14 mouse cellular contexts compared by ENCODE assay signal in genomic region chr13:98902366-98903025, GRCm38 (mm10). TPM values are rescaled to one million over a fixed set of nuclear protein-coding genes. Genes with fewer than 3 reads are reported as not detected.
A peak's percentile ranks its signal among the peaks of the same experiment; 100 is the strongest.
DNase-seq lines count a peak whose midpoint lies in the region; ATAC-seq and TF ChIP-seq lines count a peak whose summit lies in the region.
"Had no signal": no experiment of that assay in that cellular context is flagged by ENCODE, and none has a peak within 500 bp of the region (broad histone marks: within the 10 kb centered on the region; RNA-seq: fewer than 3 reads in every experiment).

No protein-coding gene starts in this region.

- 0 out of 2 replicates have a peak, but pooled peaks have one; percentile 39 for ATAC-seq in hindbrain, embryonic 15.5 days (ENCODE audit: low FRiP score, low read depth)
- no peak for ATAC-seq in hindbrain, embryonic 14.5 days (ENCODE audit: low FRiP score)
- peak; percentile 84 for ATAC-seq in megakaryocyte, adult 5-6 weeks (ENCODE audit: poor library complexity, severe bottlenecking)
- no peak for ATAC-seq in midbrain, embryonic 13.5 days

- peaks cover 13% of the 10 kb centered on the region; the same call in 1 of the 2 replicates for H3K36me3 ChIP-seq in hindbrain, embryonic 15.5 days
- H3K36me3 ChIP-seq in hindbrain, embryonic 14.5 days (replicated peaks; ENCODE audit: control insufficient read depth, insufficient read depth), result peaks cover 11% of the 10 kb centered on the region; the same call in 1 of the 2 replicates
- H3K36me3 ChIP-seq in midbrain, embryonic 13.5 days, result peaks cover 32% of the 10 kb centered on the region

- H3K4me1 ChIP-seq in hindbrain, embryonic 15.5 days (replicated peaks), result peaks cover 3% of the 10 kb centered on the region
- no peaks in the 10 kb centered on the region for H3K4me1 ChIP-seq in hindbrain, embryonic 14.5 days (replicated peaks; ENCODE audit: control insufficient read depth, insufficient read depth, low read length)
- peaks cover 23% of the 10 kb centered on the region for H3K4me1 ChIP-seq in bone marrow macrophage, adult 2 months (ENCODE audit: control insufficient read depth, insufficient read depth, low read length)
- H3K4me1 ChIP-seq in midbrain, embryonic 13.5 days (replicated peaks), result 0 out of 2 replicates have a peak, but pooled peaks cover 3% of the 10 kb centered on the region

- TF ChIP-seq CTCF in bone marrow macrophage, adult 2 months (IDR thresholded peaks at IDR 0.05; ENCODE audit: low read depth, low read length), result no peak

- DNase-seq in hindbrain, embryonic 14.5 days (ENCODE audit: low spot score), result no peak
- DNase-seq in thymus, postnatal 10 days (ENCODE audit: low spot score in 2 of 2), result peak; percentile 17 to 32
- DNase-seq in layer of hippocampus, adult 11-12 months (ENCODE audit: low spot score), result no peak
- DNase-seq in gastrocnemius, postnatal 10 days, result no peak
- DNase-seq: heart, adult 18-20 months; heart, postnatal 14 days; lung, postnatal 14 days had no signal

- H3K9me3 ChIP-seq in hindbrain, embryonic 15.5 days, result no peaks in the 10 kb centered on the region
- H3K9me3 ChIP-seq in hindbrain, embryonic 14.5 days (ENCODE audit: control insufficient read depth, low read length), result no peaks in the 10 kb centered on the region
- 0 out of 2 replicates have a peak, but pooled peaks cover 10% of the 10 kb centered on the region for H3K9me3 ChIP-seq in midbrain, embryonic 13.5 days

- no peak overlapping the region for H3K27ac ChIP-seq in hindbrain, embryonic 15.5 days (replicated peaks)
- H3K27ac ChIP-seq in hindbrain, embryonic 14.5 days, result no peak overlapping the region
- H3K27ac ChIP-seq in bone marrow macrophage, adult 2 months (ENCODE audit: insufficient read depth, low read depth, low read length), result 0 out of 2 replicates have a peak overlapping the region, but pooled peaks have one; percentile 3
- H3K27ac ChIP-seq in midbrain, embryonic 13.5 days, result no peak overlapping the region
- H3K27ac ChIP-seq: kidney, postnatal 0 days; liver, embryonic 14.5 days had no signal

- WGBS in hindbrain, embryonic 15.5 days, result 91% methylated on average over 8 of the region's 8 CpGs
- 98% methylated on average over 8 of the region's 8 CpGs for WGBS in hindbrain, embryonic 14.5 days
- WGBS in midbrain, embryonic 13.5 days, result 97% methylated on average over 8 of the region's 8 CpGs

- H3K27me3 ChIP-seq in hindbrain, embryonic 15.5 days, result no peaks in the 10 kb centered on the region
- H3K27me3 ChIP-seq in hindbrain, embryonic 14.5 days (ENCODE audit: control insufficient read depth, insufficient read depth, low read length), result no peaks in the 10 kb centered on the region
- no peaks in the 10 kb centered on the region for H3K27me3 ChIP-seq in midbrain, embryonic 13.5 days
- H3K27me3 ChIP-seq: CH12.LX had no signal

- no peak overlapping the region for H3K4me3 ChIP-seq in hindbrain, embryonic 15.5 days
- H3K4me3 ChIP-seq in hindbrain, embryonic 14.5 days (replicated peaks; ENCODE audit: low read length), result no peak overlapping the region
- H3K4me3 ChIP-seq in bone marrow macrophage, adult 2 months (ENCODE audit: insufficient read depth, low read length), result no peak overlapping the region
- H3K4me3 ChIP-seq in midbrain, embryonic 13.5 days (replicated peaks), result no peak overlapping the region

- H3K4me2 ChIP-seq in hindbrain, embryonic 15.5 days, result no peak overlapping the region
- H3K4me2 ChIP-seq in hindbrain, embryonic 14.5 days (replicated peaks), result no peak overlapping the region
- no peak overlapping the region for H3K4me2 ChIP-seq in midbrain, embryonic 13.5 days (replicated peaks)

- TF ChIP-seq POLR2A in bone marrow macrophage, adult 2 months (IDR thresholded peaks at IDR 0.05; ENCODE audit: borderline replicate concordance, low read depth, low read length), result no peak

- H3K9ac ChIP-seq in hindbrain, embryonic 15.5 days, result no peak overlapping the region
- no peak overlapping the region for H3K9ac ChIP-seq in hindbrain, embryonic 14.5 days
- H3K9ac ChIP-seq in midbrain, embryonic 13.5 days (replicated peaks), result no peak overlapping the region
- H3K9ac ChIP-seq: liver, embryonic 14.5 days had no signal

RNA-seq across cellular contexts. Expression of gene Tnpo1, which starts 23.7 kb away (rescaled TPM):
- polyA plus RNA-seq in hindbrain, embryonic 15.5 days (2015; fragmentation: Nextera tagmentation; extraction: Ambion mirVana), result 41.9 and 48.6 TPM in 2 replicates
- 47.9 and 50.0 TPM in 2 replicates for polyA plus RNA-seq in hindbrain, embryonic 14.5 days (2014; fragmentation: Nextera tagmentation; extraction: Ambion mirVana)
- 50.8 and 65.0 TPM in 2 replicates for polyA plus RNA-seq in bone marrow macrophage, adult 2 months (2012; ENCODE audit: insufficient read depth, insufficient read length, missing spikeins)
- 81.2 and 94.3 TPM in 2 replicates for total RNA-seq in megakaryocyte, adult 5-6 weeks (2015)
- 87.9 and 89.8 TPM in 2 replicates for total RNA-seq in megakaryocyte, adult 5-6 weeks (2017)
- total RNA-seq in gastrocnemius, postnatal 10 days (2021), result 10 to 100 TPM; 58.2 to 70.9 TPM
- 70.3 and 71.4 TPM in 2 replicates for polyA plus RNA-seq in midbrain, embryonic 13.5 days (2015; fragmentation: Nextera tagmentation; extraction: Ambion mirVana)

Comparison
In these comparisons a context has a peak if more than half of its experiments do, and no peak if none do; other contexts are left out.
1. ATAC-seq: peak in hindbrain, embryonic 15.5 days (single experiment) and megakaryocyte, adult 5-6 weeks (single experiment); none in hindbrain, embryonic 14.5 days (single experiment) and midbrain, embryonic 13.5 days (single experiment).
2. DNase-seq: peak in thymus, postnatal 10 days (2 of 2); none in hindbrain, embryonic 14.5 days (single experiment), layer of hippocampus, adult 11-12 months (single experiment) and gastrocnemius, postnatal 10 days (single experiment).